Mouse (Mus musculus) heart, adult 9 months (tissue): ENCODE results near the gene Cgnl1.

ENCODE experiments used
- DNase-seq, 2 experiments: peaks; one replicate each; pipeline ENCODE4 v3.0.0; 2022; ENCODE audit warnings: low spot score in 2 of 2

Cgnl1 gene

DNA sequence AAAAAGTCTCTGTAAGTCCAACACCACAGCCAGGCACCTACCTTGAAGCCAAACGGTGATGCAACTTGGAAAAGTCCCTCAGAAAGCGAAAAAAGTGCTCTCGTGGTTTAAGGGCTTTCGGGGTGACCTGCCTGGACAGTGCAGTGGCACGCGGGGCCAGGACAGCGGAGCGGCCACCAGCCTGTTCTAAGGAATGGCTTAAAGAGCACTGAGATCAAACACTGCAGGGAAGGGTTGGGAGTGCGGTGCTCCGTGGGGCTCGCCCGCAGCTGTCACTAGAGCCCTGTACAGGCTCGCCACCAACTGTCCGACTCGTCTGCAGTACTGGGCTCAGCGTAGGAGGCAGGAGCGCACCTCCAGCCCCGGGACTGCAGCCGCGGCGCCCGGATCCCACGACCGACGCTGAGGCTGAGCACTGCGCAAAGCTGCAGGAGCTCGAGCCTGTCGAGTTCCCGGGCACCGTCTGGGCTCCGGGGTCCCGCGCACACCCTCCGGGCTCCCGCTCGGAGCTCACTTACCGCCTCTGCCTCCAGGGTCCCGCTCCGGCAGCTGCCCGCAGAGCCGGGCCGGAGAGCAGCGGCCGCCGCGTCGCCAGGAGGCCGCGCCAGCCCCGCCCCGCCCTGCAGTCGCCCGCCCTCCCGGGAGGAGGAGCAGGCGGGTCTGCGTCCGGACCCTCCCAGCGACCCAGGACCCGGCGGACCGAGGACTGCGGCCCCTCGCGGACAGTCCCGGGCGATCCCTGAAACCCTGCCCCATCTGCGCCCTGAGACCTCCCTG, at the start of gene Cgnl1:
Gene Cgnl1, minus strand, starts transcription at position 612 of the 777 bp plus-strand sequence.
- peak; percentile 74 to 75 for DNase-seq

DNA sequence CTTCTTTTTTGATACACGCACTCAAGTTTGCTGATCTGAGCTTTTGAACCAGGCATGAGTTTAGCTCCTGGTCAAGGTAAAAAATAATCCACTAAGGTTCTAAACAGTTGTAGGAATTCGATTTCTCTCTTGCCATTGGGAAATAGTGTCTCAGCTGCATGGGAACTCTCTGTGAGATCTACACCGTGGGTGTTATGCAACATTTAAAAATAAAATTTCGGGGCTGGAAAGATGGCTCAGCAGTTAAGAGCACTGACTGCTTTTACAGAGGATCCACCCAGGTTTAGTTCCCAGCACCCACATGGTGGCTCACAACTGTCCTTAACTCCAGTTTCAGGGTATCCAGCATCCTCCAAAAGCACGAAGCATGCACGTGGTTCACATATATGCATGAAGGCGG, 47.1 kb upstream of the Cgnl1 start:
- DNase-seq, result no peak

DNA sequence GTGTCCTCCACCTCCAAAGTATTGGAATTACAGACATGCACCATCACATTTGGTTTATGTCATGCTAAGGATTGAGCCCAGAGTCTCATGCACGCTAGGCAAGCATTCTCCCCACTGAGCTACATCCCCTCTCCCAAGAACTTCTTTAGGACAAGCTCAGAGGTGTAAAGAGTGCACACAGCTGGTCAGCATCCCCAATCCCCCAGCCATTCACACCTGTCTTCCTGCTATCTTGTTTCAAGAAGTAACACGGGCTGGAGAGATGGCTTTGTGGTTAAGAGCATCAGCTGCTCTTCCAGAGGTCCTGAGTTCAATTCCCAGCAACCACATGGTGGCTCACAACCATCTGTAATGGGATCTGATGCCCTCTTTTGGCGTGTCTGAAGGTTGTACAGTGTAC, 44.7 kb upstream of the Cgnl1 start:
- no peak for DNase-seq

DNA sequence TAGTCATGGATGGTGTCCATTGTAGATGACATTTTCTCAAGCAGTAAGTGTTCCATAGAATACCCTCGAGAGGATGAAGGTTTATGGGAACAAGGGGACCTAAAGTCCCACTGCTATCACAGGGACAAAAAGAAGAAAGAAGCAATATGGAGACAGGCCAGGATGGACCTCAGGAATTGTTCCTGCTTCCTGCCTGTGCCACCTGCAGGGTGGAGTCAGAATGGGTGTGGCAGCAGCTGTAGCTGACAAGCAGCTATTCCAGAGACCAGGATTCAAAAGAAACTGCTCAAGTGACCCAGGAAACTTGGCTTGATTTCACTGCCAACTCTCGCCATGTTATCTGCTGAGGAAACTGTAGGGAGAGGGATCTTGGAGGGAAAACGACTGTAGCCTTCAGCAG, 42.2 kb upstream of the Cgnl1 start:
- DNase-seq, result no peak

DNA sequence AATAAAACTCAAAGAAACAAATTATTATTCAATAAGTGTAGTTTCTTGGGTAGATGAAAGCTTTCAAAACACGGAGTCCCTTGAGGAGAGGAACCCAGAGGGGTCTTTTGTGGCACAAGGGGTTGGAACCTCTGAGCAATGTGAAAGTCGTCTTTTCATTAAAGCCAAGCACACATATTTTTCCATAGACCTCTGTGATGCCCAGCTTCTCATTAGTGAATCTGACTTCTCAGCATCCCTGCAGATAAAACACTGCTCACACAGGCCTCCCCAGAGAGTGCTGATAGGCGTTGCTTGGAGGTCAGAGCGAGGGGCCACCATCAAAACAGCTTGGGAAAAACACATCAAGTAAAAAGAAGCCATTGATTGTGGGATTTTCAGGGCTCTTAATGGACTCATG, 41.5 kb upstream of the Cgnl1 start:
- no peak for DNase-seq

DNA sequence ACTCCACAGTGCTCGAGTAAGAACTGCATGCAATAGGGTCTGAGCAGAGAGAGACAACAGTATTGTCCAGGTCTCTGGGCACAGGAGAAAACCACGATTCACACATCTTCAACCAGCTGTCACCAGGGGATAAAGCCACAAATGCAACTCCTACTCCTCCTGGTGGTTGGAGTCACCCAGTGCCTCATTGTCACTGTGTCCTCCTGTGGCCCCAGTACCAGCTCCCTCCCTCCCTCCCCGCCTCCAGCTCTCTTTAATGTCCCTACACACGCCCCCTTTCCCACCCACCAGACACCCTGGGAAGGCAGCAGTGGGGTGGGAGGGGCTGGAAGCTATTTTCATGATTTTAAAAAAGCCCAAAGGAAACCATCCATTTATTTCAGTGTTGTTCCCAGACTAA, 41.0 kb upstream of the Cgnl1 start:
- no peak for DNase-seq

DNA sequence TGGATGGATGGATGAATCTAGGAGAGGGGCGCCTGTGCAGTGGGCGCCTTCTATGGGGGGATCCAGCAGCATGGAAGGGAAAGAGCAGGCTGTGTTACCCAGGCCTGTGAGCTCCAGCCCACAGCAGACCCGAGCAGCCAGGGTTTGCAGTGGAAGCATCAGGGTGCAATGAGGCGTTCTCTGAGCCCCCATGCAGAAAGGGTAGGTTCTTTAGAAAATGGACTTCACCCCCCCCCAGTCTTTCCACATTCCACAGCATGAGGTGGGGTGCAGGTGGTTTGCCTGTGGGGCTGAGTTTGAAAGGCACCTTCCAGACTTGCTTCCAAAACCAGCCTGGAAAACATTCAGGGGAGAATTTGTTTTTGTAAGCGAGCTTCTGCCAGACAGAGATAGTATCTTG, 40.0 kb upstream of the Cgnl1 start:
- no peak for DNase-seq

DNA sequence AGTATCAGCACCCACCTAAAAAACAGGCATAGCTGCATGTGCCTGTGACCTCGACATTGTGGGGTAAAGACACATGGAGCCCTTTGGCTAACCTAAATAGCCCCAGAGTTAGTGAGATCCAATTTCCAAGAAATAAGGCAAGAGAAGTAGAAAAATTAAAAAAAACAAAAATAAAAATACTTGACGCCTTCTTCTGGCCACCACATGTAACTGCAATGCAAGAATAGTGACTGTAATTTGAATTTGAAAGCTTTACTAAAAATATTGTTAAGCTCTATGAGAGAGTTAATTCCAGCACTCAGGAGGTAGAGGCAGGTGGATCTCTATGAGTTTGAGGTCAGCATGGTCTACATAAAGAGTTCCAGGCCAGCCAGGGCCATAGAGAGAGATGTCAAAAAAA, 39.3 kb upstream of the Cgnl1 start:
- DNase-seq, result no peak

DNA sequence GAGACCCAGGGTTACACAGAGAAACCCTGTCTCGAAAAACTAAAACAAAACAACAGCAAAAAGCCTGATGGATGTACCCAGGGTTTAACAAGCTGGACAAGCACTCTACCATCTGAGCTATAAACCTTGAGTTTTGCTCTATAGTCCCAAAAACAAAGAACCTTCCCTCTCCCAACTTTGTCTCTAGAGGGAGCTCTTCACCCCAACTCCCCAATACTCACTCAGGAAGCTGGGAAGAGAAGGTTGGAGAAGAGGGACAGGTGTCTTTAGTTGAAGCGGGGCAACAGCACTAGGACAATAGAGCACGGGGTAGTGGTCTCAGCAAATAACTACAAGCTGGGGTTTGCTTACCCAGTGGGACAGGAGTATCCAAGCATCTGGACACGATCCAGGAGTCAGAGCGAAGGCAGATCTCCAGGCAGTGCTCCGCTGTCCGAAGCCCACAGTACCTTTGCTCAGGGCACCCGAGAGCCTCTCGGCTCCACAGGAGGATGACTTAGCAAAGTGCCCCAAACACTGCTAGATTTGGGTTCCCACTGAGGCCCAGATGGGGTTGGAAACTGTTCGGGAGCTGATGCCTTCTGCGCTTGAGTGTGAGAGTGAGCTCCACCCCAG, 37.3 kb upstream of the Cgnl1 start:
- no peak for DNase-seq

DNA sequence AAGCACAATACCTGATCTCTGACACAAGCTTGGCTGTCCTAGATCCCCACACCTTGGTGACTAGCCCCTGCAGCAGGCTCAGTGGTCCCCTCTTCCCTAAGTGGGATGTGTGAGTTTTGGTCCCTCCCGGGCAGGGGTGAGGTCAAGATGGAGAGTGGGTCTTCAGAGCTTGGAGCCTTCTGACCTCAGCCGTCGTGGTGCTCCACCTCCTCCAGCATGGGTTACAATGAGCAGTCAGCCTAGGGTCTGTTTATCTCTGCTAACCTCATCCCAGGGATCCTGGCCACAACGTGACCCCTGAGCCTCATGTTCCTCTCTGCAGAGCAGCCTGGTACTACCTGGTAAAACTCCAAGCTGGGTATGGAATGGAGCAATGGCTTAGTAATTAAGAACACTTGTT, 36.4 kb upstream of the Cgnl1 start:
- no peak for DNase-seq

DNA sequence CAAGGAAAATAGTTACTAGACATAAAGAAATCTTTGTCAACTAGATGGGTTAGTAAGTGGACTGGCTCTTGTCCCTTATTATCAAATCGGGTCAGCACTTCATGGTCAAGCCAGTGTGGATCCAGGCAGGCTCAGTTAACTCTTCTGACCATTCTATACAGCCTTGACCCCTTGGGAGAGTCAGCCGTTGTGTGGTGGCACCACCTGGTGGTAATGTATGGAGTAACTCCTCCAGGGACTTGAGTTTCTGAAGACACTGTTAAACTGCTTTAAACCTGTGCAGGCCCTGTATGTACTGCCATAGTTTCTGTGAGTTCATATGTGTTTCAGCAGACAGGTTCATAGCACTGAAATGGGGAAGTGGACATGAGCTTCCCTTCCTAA, 35.0 kb upstream of the Cgnl1 start:
- peak; percentile 38 to 70 for DNase-seq

DNA sequence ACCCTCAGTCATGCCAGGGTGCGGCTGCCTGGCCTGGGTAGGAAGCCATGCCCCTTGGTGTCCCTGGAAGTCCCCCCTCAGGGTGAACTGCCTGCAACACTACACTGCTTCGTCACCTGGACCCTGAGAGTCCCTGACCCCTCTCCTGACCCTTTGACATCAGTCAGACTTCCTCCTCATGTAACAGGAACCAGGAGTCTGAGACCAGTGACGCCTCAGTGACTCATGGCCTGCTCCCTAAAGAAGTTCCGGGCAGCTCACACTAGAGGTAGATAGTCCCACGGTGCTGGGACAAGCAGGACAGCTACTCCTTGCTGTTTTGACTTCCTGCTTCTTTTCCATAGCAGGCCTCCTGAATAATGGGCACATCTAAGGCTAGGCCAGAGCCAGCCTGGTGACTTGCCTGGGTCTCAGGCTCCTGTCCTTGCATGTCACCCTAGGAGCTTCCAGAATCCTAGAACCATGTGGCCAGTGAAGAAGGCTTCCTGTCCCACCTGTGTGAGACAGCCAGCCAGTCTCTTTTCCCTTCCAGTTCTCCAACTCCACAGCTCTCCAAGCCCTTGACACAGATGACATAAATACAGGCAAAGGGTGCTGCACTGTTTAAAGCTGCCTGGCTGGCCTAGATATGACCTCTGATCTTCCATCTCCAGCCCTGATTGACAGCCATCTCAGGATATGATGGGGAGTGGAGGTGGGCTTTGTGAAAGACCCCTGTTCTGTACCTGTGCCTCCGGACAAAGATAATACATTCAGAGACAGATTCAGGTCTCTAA, 34.4 kb upstream of the Cgnl1 start:
- DNase-seq, result no peak

DNA sequence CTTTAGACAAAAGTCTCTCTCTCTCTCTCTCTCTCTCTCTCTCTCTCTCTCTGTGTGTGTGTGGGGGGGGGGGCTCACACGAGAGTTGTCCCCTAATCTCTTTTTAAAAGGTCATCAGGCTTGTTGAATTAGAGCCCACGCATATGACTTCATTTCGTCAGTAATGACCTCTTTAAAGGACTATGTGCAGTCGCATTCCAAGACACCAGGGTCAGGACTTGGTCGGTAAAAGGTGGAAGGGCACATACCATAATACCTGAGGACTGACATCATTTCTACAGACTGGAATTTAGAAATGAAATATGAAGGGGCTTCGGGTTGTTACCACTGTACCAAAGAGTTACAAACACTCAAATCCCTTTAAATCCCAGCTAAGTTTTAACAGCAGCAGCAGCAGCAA, 32.7 kb upstream of the Cgnl1 start:
- no peak for DNase-seq

DNA sequence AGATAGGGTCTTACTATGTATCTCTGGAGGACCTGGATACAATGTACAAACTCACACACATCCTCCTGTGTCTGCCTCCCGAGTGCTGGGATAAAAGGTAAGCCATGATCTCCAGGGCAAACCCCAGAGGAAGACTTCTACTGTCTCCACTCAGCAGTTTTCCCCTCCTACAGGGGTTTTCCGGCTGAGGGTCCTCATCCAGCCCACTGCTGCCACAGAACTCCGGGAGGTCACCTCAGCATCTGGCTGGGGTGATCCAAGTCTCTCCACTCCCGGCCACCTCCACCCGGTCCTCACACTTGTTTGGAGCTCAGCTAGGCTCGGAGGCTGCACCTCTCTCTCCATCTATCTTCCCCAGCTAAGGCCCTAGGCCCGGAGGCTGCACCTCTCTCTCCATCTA, 31.9 kb upstream of the Cgnl1 start:
- DNase-seq, result no peak

DNA sequence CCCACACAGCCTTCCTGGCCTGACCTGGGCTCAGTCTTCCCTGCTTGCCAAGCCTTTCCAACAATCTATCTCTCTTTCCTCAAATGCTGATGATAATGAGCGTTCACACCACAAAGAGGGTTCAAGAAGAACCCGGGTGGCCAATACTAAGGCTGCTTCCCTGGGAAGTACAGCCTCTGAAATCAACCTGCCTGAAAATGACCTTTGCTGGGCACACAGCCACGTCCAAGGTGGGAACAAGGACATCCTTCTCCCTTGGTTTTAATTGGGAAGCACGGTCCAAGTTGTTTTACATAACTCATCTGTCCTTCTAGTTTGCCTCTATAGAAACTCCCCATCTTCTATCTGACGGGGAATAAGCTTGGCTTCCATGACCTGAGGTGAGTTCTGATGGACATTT, 28.2 kb upstream of the Cgnl1 start:
- no peak for DNase-seq

DNA sequence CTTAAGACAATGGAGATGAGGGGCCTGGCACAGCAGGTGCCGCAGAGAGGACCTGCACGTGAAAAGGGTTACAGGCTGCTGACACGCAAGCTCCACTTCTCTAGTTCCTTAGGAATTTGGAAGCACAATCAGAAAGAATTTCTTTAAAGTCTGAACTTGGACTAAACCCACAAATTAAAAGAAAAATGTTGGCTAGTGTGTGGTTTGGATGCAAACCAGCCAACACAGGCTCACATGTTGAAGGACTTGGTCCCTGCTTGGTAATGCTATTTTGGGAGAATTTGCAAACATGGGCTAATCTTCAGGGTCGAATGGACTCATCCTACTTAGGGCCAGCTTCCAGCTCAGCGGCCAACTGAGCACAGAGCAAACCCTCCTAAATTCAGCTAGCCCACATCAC, 26.8 kb upstream of the Cgnl1 start:
- DNase-seq, result no peak

DNA sequence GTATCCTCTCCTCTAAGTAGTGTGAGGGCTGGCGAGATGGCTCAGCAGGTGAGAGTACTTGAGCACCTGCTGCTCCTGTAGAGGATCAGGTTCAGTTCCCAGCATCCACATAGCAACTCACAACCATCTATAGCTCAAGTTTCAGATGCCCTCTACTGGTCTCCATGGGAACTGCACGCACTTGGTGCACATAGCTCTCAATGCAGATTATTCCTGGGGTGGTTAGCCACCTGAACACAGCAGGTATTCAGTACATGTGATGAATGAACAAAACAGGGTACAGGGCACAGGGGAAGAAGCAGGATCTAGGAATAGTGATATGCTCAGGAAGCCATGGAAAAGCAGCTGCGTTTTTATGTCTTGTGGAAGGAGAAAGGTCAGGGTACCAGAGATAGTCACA, 6.0 kb upstream of the Cgnl1 start:
- no peak for DNase-seq

DNA sequence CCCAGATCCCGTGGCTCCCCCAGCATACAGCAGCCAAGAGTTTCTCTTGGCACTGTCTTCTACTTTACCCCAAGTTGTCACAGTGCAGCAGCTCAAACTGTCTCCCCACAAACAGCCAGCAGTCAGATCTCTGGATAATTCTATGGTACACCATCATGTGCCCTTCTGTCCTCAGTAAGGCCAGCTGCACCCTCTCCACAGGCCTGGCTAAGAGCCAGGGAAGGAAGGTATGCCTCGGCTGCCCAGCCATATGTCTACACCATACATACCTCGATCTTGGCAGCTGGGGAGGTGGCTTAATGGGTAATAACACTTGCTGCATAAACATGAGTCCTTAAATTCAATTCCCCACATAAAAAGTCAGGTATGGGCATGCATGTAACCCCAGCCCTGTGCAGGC, 4.9 kb upstream of the Cgnl1 start:
- DNase-seq, result no peak

DNA sequence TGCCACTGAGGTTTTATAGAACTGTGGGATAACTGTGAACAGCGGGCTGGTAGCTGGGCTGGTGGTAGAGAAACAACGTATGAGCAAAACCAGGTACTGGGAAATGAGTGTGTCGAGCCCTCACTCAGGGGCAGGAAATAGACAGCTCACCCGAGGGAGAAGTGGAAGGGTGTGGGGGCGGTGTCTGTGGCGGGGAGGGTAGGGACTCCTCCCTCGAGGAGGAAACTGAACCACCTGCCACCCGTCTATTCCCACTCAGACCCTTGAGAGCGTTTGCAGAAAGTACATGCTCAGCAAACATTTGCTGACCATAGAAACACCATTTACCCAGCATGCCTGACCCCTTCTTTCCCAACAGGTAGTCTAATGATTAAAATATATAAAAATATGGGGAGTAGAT, 2.2 kb upstream of the Cgnl1 start:
- DNase-seq, result no peak

DNA sequence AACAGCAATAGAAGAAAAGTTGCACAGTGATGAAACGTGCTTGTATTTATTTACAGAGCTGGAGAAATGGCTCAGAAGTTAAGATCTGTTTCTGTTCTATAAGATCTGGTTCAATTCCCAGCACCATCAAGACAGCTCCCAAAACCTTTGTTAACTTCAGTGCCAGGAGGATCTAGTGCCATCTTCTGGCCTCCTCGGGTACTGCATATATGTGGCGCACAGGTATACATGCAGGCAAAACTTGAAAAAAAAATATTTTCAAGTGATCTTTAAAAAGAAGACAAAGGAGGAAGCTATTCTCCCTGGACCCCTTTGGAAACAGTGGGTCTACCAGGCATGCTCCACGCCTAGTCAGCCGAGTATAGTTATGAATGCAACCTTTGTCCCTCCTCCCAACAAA, 936 bp upstream of the Cgnl1 start:
- peak in 1 of 2 experiments; percentile 37 for DNase-seq

DNA sequence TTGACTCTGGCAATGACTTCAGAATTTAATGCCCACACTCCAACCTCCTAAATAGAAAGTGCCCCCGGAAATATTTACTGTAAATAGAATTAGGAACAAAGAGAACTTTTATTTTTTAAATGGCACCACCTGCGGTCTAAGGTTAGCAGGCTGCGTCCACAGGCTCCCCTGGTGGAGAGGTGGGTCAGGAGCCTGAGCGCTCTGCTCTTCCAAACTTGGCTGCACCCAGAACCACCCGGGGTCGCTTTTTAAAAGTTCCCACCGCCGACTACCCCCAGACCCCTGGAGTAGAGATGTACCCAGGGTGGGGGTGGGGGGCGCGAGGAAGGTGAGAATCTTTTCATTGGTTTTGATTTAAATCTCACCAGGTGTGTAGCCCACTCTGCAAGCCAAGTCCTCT, 918 bp downstream of the Cgnl1 start:
- DNase-seq, result no peak

DNA sequence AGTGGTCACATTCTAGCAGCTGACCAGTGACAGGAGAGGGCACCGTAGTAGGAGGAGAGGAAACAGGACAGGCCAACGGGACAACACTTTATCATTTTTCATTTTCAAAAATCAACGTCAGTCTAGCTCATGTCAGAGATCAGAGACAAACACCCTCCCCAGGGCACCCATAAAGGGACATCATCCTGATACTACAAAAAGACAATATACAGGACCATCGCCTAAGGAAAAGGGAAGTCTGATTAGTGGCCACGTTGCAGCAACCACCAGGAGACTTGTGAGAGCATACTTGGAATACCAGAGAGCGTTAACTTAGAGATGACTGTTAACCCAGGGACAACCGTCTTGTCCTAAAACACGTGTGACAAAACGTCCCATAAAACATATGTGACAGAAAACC, 1.7 kb downstream of the Cgnl1 start:
- DNase-seq, result no peak

DNA sequence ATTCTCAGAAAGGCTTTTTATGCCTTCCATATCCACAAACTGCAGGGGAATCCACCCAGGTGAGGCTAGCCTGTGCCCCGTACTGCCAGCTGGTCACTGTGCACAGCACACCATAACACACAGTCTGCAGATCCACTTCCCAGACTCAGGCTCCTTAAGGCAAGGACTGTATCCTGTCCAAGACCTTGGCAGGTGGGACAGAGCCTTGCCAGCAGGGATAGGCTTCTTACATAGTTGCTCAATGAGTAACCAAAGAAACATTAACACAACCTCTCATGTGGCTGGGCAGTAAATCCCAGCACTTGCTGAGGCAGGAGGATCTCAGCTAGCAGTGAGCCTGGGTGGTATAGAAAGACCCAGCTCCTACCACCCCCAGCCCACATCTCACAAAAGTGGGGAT, 3.3 kb downstream of the Cgnl1 start:
- DNase-seq, result no peak
